Mouse (Mus musculus): Measurements from ENCODE around the gene Caml.

Gene Caml

GRCm38 (mm10) chr13:55622156-55622648, 603 bp upstream of the Caml start:
- DNase-seq (ENCODE audit: low read depth): peak; percentile 40

- peak; percentile 93 for DNase-seq (ENCODE audit: low read depth)
Measured at GRCm38 (mm10) chr13:55634639-55635127, 11.9 kb downstream of the Caml start, which contains the start of gene Ddx46. Gene Ddx46 (plus strand): TSS chr13:55635027.

GRCm38 (mm10) chr13:55635146-55635571, 12.4 kb downstream of the Caml start:
- peak; percentile 46 for DNase-seq (ENCODE audit: low read depth)

- DNase-seq (ENCODE audit: low read depth): peak; percentile 74
Measured at GRCm38 (mm10) chr13:55636185-55636983, 13.6 kb downstream of the Caml start.

- peak; percentile 91 for DNase-seq (ENCODE audit: low read depth)
Measured at GRCm38 (mm10) chr13:55640480-55640879, 17.7 kb downstream of the Caml start.

- peak; percentile 76 for DNase-seq (ENCODE audit: low read depth)
Measured at GRCm38 (mm10) chr13:55644525-55644924, 21.7 kb downstream of the Caml start.

GRCm38 (mm10) chr13:55650098-55650497, 27.3 kb downstream of the Caml start:
- DNase-seq (ENCODE audit: low read depth): no peak

GRCm38 (mm10) chr13:55650980-55651379, 28.2 kb downstream of the Caml start:
- no peak for DNase-seq (ENCODE audit: low read depth)

GRCm38 (mm10) chr13:55668550-55668949, 45.7 kb downstream of the Caml start:
- peak; percentile 63 for DNase-seq (ENCODE audit: low read depth)

GRCm38 (mm10) chr13:55672711-55673110, 49.9 kb downstream of the Caml start:
- DNase-seq (ENCODE audit: low read depth): peak; percentile 63

GRCm38 (mm10) chr13:55677364-55677763, 54.6 kb downstream of the Caml start:
- no peak for DNase-seq (ENCODE audit: low read depth)
